Mouse (Mus musculus) MEL (cell line): ENCODE results near the gene Cnga1.

ENCODE experiments used
- EP300 ChIP-seq, 2 experiments: IDR thresholded peaks; 2 replicates each; pipeline ENCODE4 v1.6.1; 2011; ENCODE audit warnings: improper control_type of control experiment in 2 of 2, low read length in 2 of 2, low read depth in 1 of 2, mild to moderate bottlenecking in 1 of 2
- GATA1 ChIP-seq: IDR thresholded peaks from 2 replicates; pipeline ENCODE4 v1.6.1; 2011; ENCODE audit warnings: low read depth, low read length, improper control_type of control experiment
- POLR2A ChIP-seq, 2 experiments: IDR thresholded peaks; 2 replicates each; pipeline ENCODE4 v1.6.1; 2011 to 2012; ENCODE audit warnings: low read length in 2 of 2, mild to moderate bottlenecking in 2 of 2, control low read depth in 1 of 2, improper control_type of control experiment in 1 of 2, low read depth in 1 of 2, moderate library complexity in 1 of 2; ENCODE audit not compliant: control insufficient read depth in 1 of 2, insufficient read depth in 1 of 2, poor library complexity in 1 of 2
- TAL1 ChIP-seq: IDR thresholded peaks from 2 replicates; pipeline ENCODE4 v1.6.1; 2012; ENCODE audit warnings: mild to moderate bottlenecking, inconsistent platforms, low read length, moderate library complexity, mixed read lengths
- TCF12 ChIP-seq: IDR thresholded peaks from 2 replicates; pipeline ENCODE4 v1.6.1; 2014; ENCODE audit warnings: low read depth, mild to moderate bottlenecking, inconsistent platforms, low read length, improper control_type of control experiment, moderate library complexity

GRCm38 (mm10) chr5:72647958-72648595 is 4.0 kb upstream of the Cnga1 start:
- TF ChIP-seq POLR2A (IDR thresholded peaks at IDR 0.05; ENCODE audit: control insufficient read depth in 1 of 2, insufficient read depth in 1 of 2, low read depth in 1 of 2, low read length in 2 of 2, poor library complexity in 1 of 2): no peak
- TF ChIP-seq EP300 (IDR thresholded peaks at IDR 0.05; ENCODE audit: low read depth in 1 of 2, low read length in 2 of 2): no peak
- no peak for TF ChIP-seq GATA1
- no peak for TF ChIP-seq TAL1
- no peak for TF ChIP-seq TCF12
